Mouse (Mus musculus) erythroblast, adult 5-6 weeks (primary cell): ENCODE data around the gene Prkar2b. TPM values are rescaled to one million over a fixed set of nuclear protein-coding genes. Genes with fewer than 3 reads are reported as not detected.

Experiments
- ATAC-seq: replicated peaks from 2 replicates; pipeline ENCODE4 v1.8.0; 2016; ENCODE audit warnings: moderate number of reproducible peaks, mild to moderate bottlenecking, moderate TSS enrichment, inconsistent platforms; ENCODE audit not compliant: poor library complexity, low FRiP score, severe bottlenecking
- total RNA-seq, 2 experiments: library from RNA; stranded (forward) in 1 of 2; stranded (reverse) in 1 of 2; fragments of 150-400 nt in 1 of 2; fragments of 200-764, 138-1000 nt in 1 of 2; gene quantifications; 2 replicates each; pipeline versions ENCODE4 v1.2.3 to v1.2.4; 2015 to 2017; ENCODE audit warnings: low replicate concordance in 2 of 2

The Prkar2b gene
- 115 and 138 TPM in 2 replicates for total RNA-seq (2015; ENCODE audit: low replicate concordance)
- total RNA-seq (2017; ENCODE audit: low replicate concordance): 122 and 195 TPM in 2 replicates

- peak; percentile 85 for ATAC-seq
Observed at GRCm38 (mm10) chr12:32061090-32061930, at the start of gene Prkar2b. TSS of gene Prkar2b (minus strand) at chr12:32061296.

GRCm38 (mm10) chr12:32109201-32109600 lies 48.1 kb upstream of the Prkar2b start:
- ATAC-seq: no peak

GRCm38 (mm10) chr12:32104955-32105521 lies 43.9 kb upstream of the Prkar2b start:
- peak; percentile 6; the same call in 1 of the 2 replicates for ATAC-seq

GRCm38 (mm10) chr12:32104451-32104862 lies 43.4 kb upstream of the Prkar2b start:
- peak; percentile 93 for ATAC-seq

GRCm38 (mm10) chr12:32101306-32101705 lies 40.2 kb upstream of the Prkar2b start:
- no peak for ATAC-seq

- ATAC-seq: no peak
Observed at GRCm38 (mm10) chr12:32099686-32100206, 38.6 kb upstream of the Prkar2b start.

GRCm38 (mm10) chr12:32098596-32098995 lies 37.5 kb upstream of the Prkar2b start:
- no peak for ATAC-seq

- ATAC-seq: no peak
Observed at GRCm38 (mm10) chr12:32097107-32097506, 36.0 kb upstream of the Prkar2b start.

GRCm38 (mm10) chr12:32095164-32095563 lies 34.1 kb upstream of the Prkar2b start:
- ATAC-seq: peak; percentile 69; the same call in 1 of the 2 replicates

- ATAC-seq: no peak
Observed at GRCm38 (mm10) chr12:32092452-32092851, 31.4 kb upstream of the Prkar2b start.

GRCm38 (mm10) chr12:32088566-32088965 lies 27.5 kb upstream of the Prkar2b start:
- ATAC-seq: no peak

- 0 out of 2 replicates have a peak, but pooled peaks have one; percentile 4 for ATAC-seq
Observed at GRCm38 (mm10) chr12:32087339-32087738, 26.2 kb upstream of the Prkar2b start.

- ATAC-seq: peak; percentile 89
Observed at GRCm38 (mm10) chr12:32086874-32087273, 25.8 kb upstream of the Prkar2b start.

GRCm38 (mm10) chr12:32085856-32086255 lies 24.8 kb upstream of the Prkar2b start:
- ATAC-seq: no peak

- ATAC-seq: no peak
Observed at GRCm38 (mm10) chr12:32085189-32085588, 24.1 kb upstream of the Prkar2b start.

- no peak for ATAC-seq
Observed at GRCm38 (mm10) chr12:32084601-32085000, 23.5 kb upstream of the Prkar2b start.

GRCm38 (mm10) chr12:32080692-32081091 lies 19.6 kb upstream of the Prkar2b start:
- no peak for ATAC-seq

- no peak for ATAC-seq
Observed at GRCm38 (mm10) chr12:32077403-32077802, 16.3 kb upstream of the Prkar2b start.

GRCm38 (mm10) chr12:32075831-32076715 lies 15.0 kb upstream of the Prkar2b start:
- ATAC-seq: no peak

- no peak for ATAC-seq
Observed at GRCm38 (mm10) chr12:32074271-32074670, 13.2 kb upstream of the Prkar2b start.
